Mouse (Mus musculus) heart, embryonic 13.5 days (tissue): ENCODE measurements around the gene Wwtr1. TPM values are rescaled to one million over a fixed set of nuclear protein-coding genes. Genes with fewer than 3 reads are reported as not detected.

Experiments used
- ATAC-seq: fragments of 200-750 bp; cut with Nextera tagmentation; 2 replicates; pipeline ENCODE4 v1.8.0; 2017; ENCODE audit warnings: moderate TSS enrichment; ENCODE audit not compliant: insufficient number of reproducible peaks, low FRiP score, low TSS enrichment; ENCODE audit errors: extremely low read depth
- H3K27ac ChIP-seq: fragments of 300-500 bp; sonication (generic); replicated peaks from 2 replicates; pipeline ENCODE4 v1.5.1; 2015; ENCODE audit warnings: moderate library complexity, mild to moderate bottlenecking, inconsistent platforms
- H3K27me3 ChIP-seq: fragments of 300-500 bp; sonication (generic); replicated peaks from 2 replicates; pipeline ENCODE4 v1.6.1; 2015; ENCODE audit warnings: mild to moderate bottlenecking, inconsistent platforms
- H3K36me3 ChIP-seq: fragments of 300-500 bp; sonication (generic); 2 replicates; pipeline ENCODE4 v1.6.1; 2015; ENCODE audit warnings: mild to moderate bottlenecking, inconsistent platforms
- H3K4me1 ChIP-seq: fragments of 300-500 bp; sonication (generic); 2 replicates; pipeline ENCODE4 v1.6.1; 2015; ENCODE audit warnings: inconsistent platforms
- H3K4me2 ChIP-seq: fragments of 300-500 bp; sonication (generic); 2 replicates; pipeline ENCODE4 v1.6.1; 2015; ENCODE audit warnings: inconsistent platforms, mild to moderate bottlenecking, moderate library complexity
- H3K4me3 ChIP-seq: fragments of 300-500 bp; sonication (generic); 2 replicates; pipeline ENCODE4 v1.5.1; 2015; ENCODE audit warnings: moderate library complexity, mild to moderate bottlenecking, inconsistent platforms
- H3K9ac ChIP-seq: fragments of 300-500 bp; sonication (generic); 2 replicates; pipeline ENCODE4 v1.6.1; 2015; ENCODE audit warnings: inconsistent platforms, mild to moderate bottlenecking, moderate library complexity
- H3K9me3 ChIP-seq: fragments of 300-500 bp; sonication (generic); 2 replicates; pipeline ENCODE4 v1.6.1; 2016; ENCODE audit warnings: inconsistent platforms
- WGBS: fragments of 180-500 bp; shearing (Covaris S2); methylation state at CpG from one replicate; pipeline ENCODE4 v1.1.7; 2015; ENCODE audit warnings: mixed read lengths; 5-methylcytosine and 5-hydroxymethylcytosine counted together
- polyA plus RNA-seq: library from polyadenylated mRNA; unstranded; fragments of >200 nt; fragmentation: Nextera tagmentation; extraction: Ambion mirVana; gene quantifications from 2 replicates; pipeline ENCODE4 v1.2.1, GENCODE M21; 2015

Wwtr1 gene
- polyA plus RNA-seq, 1 experiment from 2014 or later: 13.8 TPM

DNA sequence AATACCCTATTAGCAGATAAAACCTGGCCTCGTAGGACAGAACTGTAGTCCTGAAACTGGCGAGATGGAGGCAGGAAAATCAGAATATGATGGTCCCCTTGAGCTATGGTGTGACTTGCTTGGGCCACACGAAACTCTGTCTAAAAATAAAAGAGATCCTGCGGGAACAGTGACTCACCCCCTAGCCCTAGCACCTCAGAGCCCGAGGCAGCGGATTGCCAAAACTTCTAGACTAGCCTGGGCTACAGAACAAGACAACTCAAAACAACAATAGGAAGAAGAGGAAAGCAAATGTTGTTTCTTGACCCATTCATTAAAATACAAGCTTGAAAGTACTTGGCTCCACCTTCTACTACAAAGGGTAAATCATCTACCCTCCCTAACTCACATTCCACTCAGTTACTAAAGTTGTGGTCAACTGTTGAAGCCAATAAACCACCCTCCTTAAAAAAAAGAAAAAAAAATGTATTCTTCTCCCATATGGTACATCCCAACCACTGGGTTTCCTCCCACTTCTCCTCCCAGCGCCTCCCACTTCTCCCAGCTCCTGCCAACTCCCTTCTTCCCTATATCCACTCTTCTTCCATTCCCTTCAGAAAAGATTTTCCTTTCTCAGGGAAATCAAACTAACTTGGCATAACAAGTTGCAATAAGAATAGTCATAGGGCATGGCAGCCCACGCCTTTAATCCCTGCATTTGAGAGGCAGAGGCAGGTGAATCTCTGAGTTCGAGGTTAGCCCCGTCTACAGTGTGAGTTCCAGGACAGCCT lies 4.9 kb upstream of the Wwtr1 start:
- ATAC-seq: no peak
- Histone ChIP-seq H3K4me1 (peaks cover 15% of the 10 kb centered on the region), H3K27me3 (no peaks in the 10 kb centered on the region), H3K9ac (no peak overlapping the region), H3K27ac (no peak overlapping the region), H3K36me3 (no peaks in the 10 kb centered on the region), H3K4me2 (no peak overlapping the region), H3K4me3 (no peak overlapping the region), H3K9me3 (no peaks in the 10 kb centered on the region)
- whole genome bisulfite sequencing: 79% methylated on average over 10 of the region's 10 CpGs

DNA sequence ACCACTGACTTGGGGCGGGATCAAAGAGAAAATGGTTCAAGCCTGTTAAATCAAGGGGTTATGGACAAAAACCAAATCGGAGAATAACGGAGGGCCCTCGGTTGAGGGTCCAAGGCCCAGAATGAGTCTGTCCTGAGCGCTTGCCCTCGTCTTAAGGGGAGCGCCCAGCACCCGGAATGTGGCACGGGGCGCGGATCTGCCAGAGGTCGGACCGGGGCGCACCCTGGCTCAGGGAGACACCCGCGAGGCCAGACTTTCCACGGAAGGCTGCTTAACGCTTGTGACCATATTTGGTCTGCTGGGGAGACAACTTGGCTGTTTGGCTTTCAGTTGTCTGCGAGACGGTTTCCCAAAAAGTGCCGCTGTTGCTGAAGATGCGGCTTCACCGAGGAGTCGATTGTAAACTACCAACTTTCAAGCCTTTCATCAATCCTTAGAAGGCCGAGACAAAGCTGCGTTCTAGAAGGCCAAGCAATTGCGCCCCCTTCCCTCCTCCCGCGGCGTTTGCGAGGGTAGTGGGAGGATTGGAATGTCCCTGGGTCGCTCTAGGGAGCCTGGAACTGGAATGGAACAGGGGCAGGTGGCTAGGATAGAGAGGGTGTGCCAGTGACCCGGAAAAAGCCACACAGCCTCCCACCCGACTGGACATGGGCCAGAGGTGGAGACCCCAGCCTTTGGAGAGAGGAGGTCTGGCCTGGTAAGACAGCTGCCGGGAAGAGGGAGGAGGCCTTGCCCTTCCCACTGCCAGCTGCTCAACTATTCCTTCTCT lies 530 bp upstream of the Wwtr1 start:
- peak; percentile 57 for ATAC-seq
- Histone ChIP-seq H3K9me3 (no peaks in the 10 kb centered on the region), H3K36me3 (peaks cover 8% of the 10 kb centered on the region), H3K4me2 (peak overlapping the region; percentile 89), H3K27ac (peak overlapping the region; percentile 99), H3K9ac (peak overlapping the region; percentile 91), H3K4me1 (peaks cover 38% of the 10 kb centered on the region), H3K27me3 (no peaks in the 10 kb centered on the region), H3K4me3 (peak overlapping the region; percentile 76)
- under 1% methylated on average over 35 of the region's 35 CpGs for WGBS

- no peaks in the 10 kb centered on the region for H3K27me3 ChIP-seq
- H3K4me3 ChIP-seq: peak overlapping the region; percentile 76
- H3K36me3 ChIP-seq: peaks cover 19% of the 10 kb centered on the region
- peak overlapping the region; percentile 89 for H3K4me2 ChIP-seq
- peak overlapping the region; percentile 91 for H3K9ac ChIP-seq
- under 1% methylated on average over 56 of the region's 59 CpGs for WGBS
- H3K9me3 ChIP-seq: no peaks in the 10 kb centered on the region
- peak; percentile 29; the same call in 1 of the 2 replicates for ATAC-seq
- peak overlapping the region; percentile 99 for H3K27ac ChIP-seq
- peaks cover 45% of the 10 kb centered on the region for H3K4me1 ChIP-seq
These were observed 638 bp downstream of the Wwtr1 start for GRCm38 (mm10) chr3:57574885-57575659.

GRCm38 (mm10) chr3:57573898-57574570 lies 1.7 kb downstream of the Wwtr1 start:
- H3K36me3 ChIP-seq: peaks cover 30% of the 10 kb centered on the region
- peak overlapping the region; percentile 91 for H3K9ac ChIP-seq
- H3K4me3 ChIP-seq: peak overlapping the region; percentile 76
- WGBS: 14% methylated on average over 14 of the region's 14 CpGs
- H3K27me3 ChIP-seq: no peaks in the 10 kb centered on the region
- ATAC-seq: no peak
- H3K27ac ChIP-seq: peak overlapping the region; percentile 99
- H3K4me1 ChIP-seq: peaks cover 50% of the 10 kb centered on the region
- no peaks in the 10 kb centered on the region for H3K9me3 ChIP-seq
- H3K4me2 ChIP-seq: peak overlapping the region; percentile 89

GRCm38 (mm10) chr3:57572331-57572975 lies 3.3 kb downstream of the Wwtr1 start:
- no peaks in the 10 kb centered on the region for H3K27me3 ChIP-seq
- 70% methylated on average over 6 of the region's 6 CpGs for WGBS
- no peak overlapping the region for H3K27ac ChIP-seq
- no peak for ATAC-seq
- H3K4me2 ChIP-seq: peak overlapping the region; percentile 89
- H3K36me3 ChIP-seq: peaks cover 42% of the 10 kb centered on the region
- peak overlapping the region; percentile 76 for H3K4me3 ChIP-seq
- no peaks in the 10 kb centered on the region for H3K9me3 ChIP-seq
- H3K4me1 ChIP-seq: peaks cover 50% of the 10 kb centered on the region
- H3K9ac ChIP-seq: no peak overlapping the region

DNA sequence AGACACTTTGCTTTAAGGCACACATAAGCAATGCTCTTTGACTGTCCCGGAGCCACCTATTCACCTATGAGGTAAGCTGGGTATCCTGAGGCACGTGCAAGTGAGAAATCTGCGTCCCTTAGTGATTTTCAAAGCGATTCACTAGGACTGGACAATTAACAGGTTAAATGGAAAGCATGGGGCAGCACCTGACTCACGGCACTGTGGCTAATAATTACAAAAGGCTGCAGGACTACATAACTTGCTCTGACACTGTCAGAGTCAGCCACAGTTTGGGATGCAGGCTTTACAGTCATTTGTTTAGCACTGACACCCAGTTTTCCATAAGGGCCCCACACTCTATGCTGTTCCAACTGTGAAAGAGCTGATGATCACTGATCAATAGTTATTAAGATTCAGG lies 9.1 kb downstream of the Wwtr1 start:
- H3K9me3 ChIP-seq: no peaks in the 10 kb centered on the region
- H3K4me1 ChIP-seq: peaks cover 47% of the 10 kb centered on the region
- H3K9ac ChIP-seq: no peak overlapping the region
- peaks cover 43% of the 10 kb centered on the region for H3K36me3 ChIP-seq
- no peak overlapping the region for H3K27ac ChIP-seq
- 81% methylated on average over 5 of the region's 5 CpGs for whole genome bisulfite sequencing
- H3K4me3 ChIP-seq: no peak overlapping the region
- ATAC-seq: no peak
- H3K4me2 ChIP-seq: no peak overlapping the region
- no peaks in the 10 kb centered on the region for H3K27me3 ChIP-seq

DNA sequence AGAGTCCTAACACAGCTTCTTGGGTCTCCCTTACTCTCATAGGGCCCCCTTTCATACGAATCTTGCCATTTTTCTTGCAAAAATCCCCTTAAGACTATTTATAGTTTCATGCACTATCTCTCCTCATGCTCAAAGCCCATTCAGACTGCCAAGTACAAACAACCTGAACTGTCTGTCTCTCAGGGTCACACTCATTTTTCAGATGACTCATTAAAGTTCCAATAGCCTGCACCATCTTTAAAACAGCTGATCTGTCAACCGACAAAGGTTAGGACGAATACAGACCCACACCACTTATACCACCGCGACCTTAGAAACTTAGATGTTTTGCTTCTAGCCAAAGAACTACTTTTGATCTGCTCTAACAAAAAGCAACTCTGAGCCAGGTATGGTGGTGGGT lies 12.1 kb downstream of the Wwtr1 start:
- no peaks in the 10 kb centered on the region for H3K9me3 ChIP-seq
- peaks cover 32% of the 10 kb centered on the region for H3K4me1 ChIP-seq
- H3K9ac ChIP-seq: no peak overlapping the region
- H3K4me2 ChIP-seq: 0 out of 2 replicates have a peak overlapping the region, but pooled peaks have one; percentile 9
- no peak overlapping the region for H3K4me3 ChIP-seq
- H3K27ac ChIP-seq: peak overlapping the region; percentile 50; the same call in 1 of the 2 replicates
- no peaks in the 10 kb centered on the region for H3K27me3 ChIP-seq
- peaks cover 44% of the 10 kb centered on the region for H3K36me3 ChIP-seq
- 50% methylated on average over 5 of the region's 5 CpGs for WGBS
- no peak for ATAC-seq

GRCm38 (mm10) chr3:57562996-57563506 lies 12.7 kb downstream of the Wwtr1 start:
- no peak overlapping the region for H3K4me3 ChIP-seq
- no peak overlapping the region for H3K9ac ChIP-seq
- H3K36me3 ChIP-seq: peaks cover 43% of the 10 kb centered on the region
- H3K27me3 ChIP-seq: no peaks in the 10 kb centered on the region
- H3K4me1 ChIP-seq: peaks cover 32% of the 10 kb centered on the region
- H3K27ac ChIP-seq: no peak overlapping the region
- H3K9me3 ChIP-seq: no peaks in the 10 kb centered on the region
- no peak overlapping the region for H3K4me2 ChIP-seq
- no peak for ATAC-seq
- WGBS: 77% methylated on average over 6 of the region's 6 CpGs

DNA sequence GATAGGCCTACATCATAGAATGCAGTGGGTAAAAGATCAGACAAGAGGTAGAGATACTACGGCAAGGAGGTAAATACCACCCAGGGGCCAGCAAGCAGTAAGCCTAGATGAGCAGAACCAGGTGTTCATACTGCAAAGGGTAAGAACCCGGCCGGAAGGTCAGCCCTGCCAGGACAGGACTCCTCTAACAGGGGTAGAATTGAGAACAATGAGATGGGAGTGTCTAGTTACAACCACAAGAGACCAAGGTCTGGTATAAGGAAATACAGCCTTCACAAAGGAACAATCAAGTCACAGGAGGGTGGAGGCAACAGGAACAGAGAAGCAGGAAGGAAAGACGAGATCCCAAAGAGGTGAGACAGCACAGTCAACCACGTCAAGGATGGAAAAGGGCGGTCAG lies 16.9 kb downstream of the Wwtr1 start:
- no peaks in the 10 kb centered on the region for H3K27me3 ChIP-seq
- H3K4me1 ChIP-seq: peaks cover 31% of the 10 kb centered on the region
- no peak overlapping the region for H3K4me3 ChIP-seq
- no peak overlapping the region for H3K9ac ChIP-seq
- 79% methylated on average over 6 of the region's 6 CpGs for WGBS
- ATAC-seq: no peak
- H3K9me3 ChIP-seq: no peaks in the 10 kb centered on the region
- no peak overlapping the region for H3K4me2 ChIP-seq
- H3K36me3 ChIP-seq: peaks cover 33% of the 10 kb centered on the region
- H3K27ac ChIP-seq: no peak overlapping the region

DNA sequence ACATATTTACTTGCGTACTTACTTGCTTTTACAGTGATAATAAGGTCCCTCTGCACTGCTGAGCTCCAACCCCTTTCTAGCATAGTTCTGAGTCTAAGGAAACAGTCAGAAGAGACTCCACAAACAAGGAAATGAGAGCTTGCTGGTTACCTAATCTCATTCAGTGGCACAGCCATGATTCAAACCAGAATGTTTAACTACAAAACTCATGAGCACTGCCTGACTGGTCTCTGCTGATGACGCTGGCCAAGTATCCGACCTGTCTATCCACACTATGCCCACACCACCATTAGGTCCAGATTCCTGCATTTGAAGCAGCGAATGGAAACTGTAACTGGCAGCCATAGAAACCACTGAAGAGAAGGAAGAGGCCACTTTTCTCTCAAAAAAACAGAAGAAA lies 18.3 kb downstream of the Wwtr1 start:
- Histone ChIP-seq H3K27ac (no peak overlapping the region), H3K9ac (no peak overlapping the region), H3K9me3 (no peaks in the 10 kb centered on the region), H3K27me3 (no peaks in the 10 kb centered on the region), H3K4me3 (no peak overlapping the region), H3K36me3 (peaks cover 30% of the 10 kb centered on the region), H3K4me2 (no peak overlapping the region), H3K4me1 (peaks cover 27% of the 10 kb centered on the region)
- no peak for ATAC-seq
- 76% methylated on average over 4 of the region's 4 CpGs for WGBS
